Mouse (Mus musculus) kidney, embryonic 16.5 days (tissue): ENCODE results near the gene Igflr1. TPM values are rescaled to one million over a fixed set of nuclear protein-coding genes. Genes with fewer than 3 reads are reported as not detected.

Experiments
- ATAC-seq: fragments of 200-750 bp; cut with Nextera tagmentation; 2 replicates; pipeline ENCODE4 v1.8.0; 2017; ENCODE audit warnings: moderate TSS enrichment; ENCODE audit not compliant: low FRiP score, low TSS enrichment
- H3K27ac ChIP-seq: fragments of 300-500 bp; sonication (generic); 2 replicates; pipeline ENCODE4 v1.5.1; 2014; ENCODE audit warnings: low read length
- H3K27me3 ChIP-seq: fragments of 300-500 bp; sonication (generic); 2 replicates; pipeline ENCODE4 v1.6.1; 2014; ENCODE audit warnings: low read length, control low read depth, mixed read lengths; ENCODE audit not compliant: insufficient read depth
- H3K36me3 ChIP-seq: fragments of 300-500 bp; sonication (generic); 2 replicates; pipeline ENCODE4 v1.6.1; 2014; ENCODE audit warnings: low read length, control low read depth, mixed read lengths; ENCODE audit not compliant: insufficient read depth
- H3K4me1 ChIP-seq: fragments of 300-500 bp; sonication (generic); 2 replicates; pipeline ENCODE4 v1.6.1; 2014; ENCODE audit warnings: low read length, control low read depth, mixed read lengths; ENCODE audit not compliant: insufficient read depth
- H3K4me2 ChIP-seq: fragments of 300-500 bp; sonication (generic); replicated peaks from 2 replicates; pipeline ENCODE4 v1.6.1; 2014; ENCODE audit warnings: low read depth, low read length
- H3K4me3 ChIP-seq: fragments of 300-500 bp; sonication (generic); 2 replicates; pipeline ENCODE4 v1.5.1; 2014; ENCODE audit warnings: mild to moderate bottlenecking, low read length
- H3K9ac ChIP-seq: fragments of 300-500 bp; sonication (generic); replicated peaks from 2 replicates; pipeline ENCODE4 v1.6.1; 2014; ENCODE audit warnings: low read length
- H3K9me3 ChIP-seq: fragments of 300-500 bp; sonication (generic); 2 replicates; pipeline ENCODE4 v1.6.1; 2016; ENCODE audit warnings: low read length, control low read depth
- WGBS: fragments of 180-500 bp; shearing (Covaris S2); extraction: QIAGEN DNeasy Blood & Tissue Kit; methylation state at CpG from one replicate; pipeline ENCODE4 v1.1.7; 2014; 5-methylcytosine and 5-hydroxymethylcytosine counted together
- polyA plus RNA-seq: library from polyadenylated mRNA; unstranded; fragments of >200 nt; fragmentation: Nextera tagmentation; extraction: Ambion mirVana; gene quantifications from 2 replicates; pipeline ENCODE4 v1.2.1, GENCODE M21; 2015

Gene Igflr1
- polyA plus RNA-seq, 1 experiment from 2014 or later = 6.0 TPM

GRCm38 (mm10) chr7:30562526-30563116, 2.6 kb upstream of the Igflr1 start:
- Histone ChIP-seq H3K4me3 (peak overlapping the region; percentile 82), H3K27me3 (no peaks in the 10 kb centered on the region), H3K4me1 (peaks cover 19% of the 10 kb centered on the region), H3K27ac (peak overlapping the region; percentile 79), H3K9ac (peak overlapping the region; percentile 81), H3K36me3 (peaks cover 25% of the 10 kb centered on the region), H3K4me2 (peak overlapping the region; percentile 78), H3K9me3 (no peaks in the 10 kb centered on the region)
- 0 out of 2 replicates have a peak, but pooled peaks have one; percentile 4 for ATAC-seq
- WGBS = under 1% methylated on average over 27 of the region's 27 CpGs

- Histone ChIP-seq H3K27ac (peak within 1 kb of the TSS; percentile 99), H3K4me1 (peaks cover 13% of the 10 kb centered on the region), H3K4me2 (peak within 1 kb of the TSS; percentile 78), H3K9ac (peak within 1 kb of the TSS; percentile 89), H3K4me3 (peak within 1 kb of the TSS; percentile 82), H3K27me3 (no peaks in the 10 kb centered on the region), H3K9me3 (no peaks in the 10 kb centered on the region), H3K36me3 (peaks cover 29% of the 10 kb centered on the region)
- under 1% methylated on average over 44 of the region's 45 CpGs for WGBS
- peak; percentile 86 for ATAC-seq
Measured at GRCm38 (mm10) chr7:30563117-30563905, 1.9 kb upstream of the Igflr1 start, which contains the start of the genes U2af1l4, Gm49396 and Psenen. U2af1l4 (plus strand) TSS chr7:30563301. Gm49396 (plus strand) TSS chr7:30563344. Psenen (minus strand) TSS chr7:30563627.

GRCm38 (mm10) chr7:30563906-30564280, 1.3 kb upstream of the Igflr1 start:
- ATAC-seq = no peak
- Histone ChIP-seq H3K9ac (peak overlapping the region; percentile 89), H3K27me3 (no peaks in the 10 kb centered on the region), H3K36me3 (peaks cover 35% of the 10 kb centered on the region), H3K27ac (peak overlapping the region; percentile 99; the same call in 1 of the 2 replicates), H3K4me2 (peak overlapping the region; percentile 56), H3K4me3 (peak overlapping the region; percentile 82), H3K4me1 (peaks cover 7% of the 10 kb centered on the region), H3K9me3 (no peaks in the 10 kb centered on the region)
- 21% methylated on average over 6 of the region's 6 CpGs for WGBS

- 79% methylated on average over 9 of the region's 9 CpGs for WGBS
- H3K9me3 ChIP-seq = no peaks in the 10 kb centered on the region
- no peak overlapping the region for H3K4me2 ChIP-seq
- H3K27me3 ChIP-seq = no peaks in the 10 kb centered on the region
- peaks cover 56% of the 10 kb centered on the region for H3K36me3 ChIP-seq
- H3K4me1 ChIP-seq = peaks cover 7% of the 10 kb centered on the region
- no peak for ATAC-seq
- no peak overlapping the region for H3K9ac ChIP-seq
- H3K27ac ChIP-seq = 0 out of 2 replicates have a peak overlapping the region, but pooled peaks have one; percentile 26
- H3K4me3 ChIP-seq = no peak overlapping the region
Measured at GRCm38 (mm10) chr7:30566033-30566432, 806 bp downstream of the Igflr1 start.

- Histone ChIP-seq H3K9ac (no peak overlapping the region), H3K4me3 (no peak overlapping the region), H3K4me2 (no peak overlapping the region), H3K27me3 (no peaks in the 10 kb centered on the region), H3K36me3 (peaks cover 68% of the 10 kb centered on the region), H3K4me1 (peaks cover 7% of the 10 kb centered on the region), H3K27ac (no peak overlapping the region), H3K9me3 (no peaks in the 10 kb centered on the region)
- 89% methylated on average over 11 of the region's 11 CpGs for WGBS
- ATAC-seq = no peak
Measured at GRCm38 (mm10) chr7:30567555-30567954, 2.3 kb downstream of the Igflr1 start.

GRCm38 (mm10) chr7:30572389-30572788, 7.2 kb downstream of the Igflr1 start:
- Histone ChIP-seq H3K36me3 (peaks cover 93% of the 10 kb centered on the region), H3K4me1 (no peaks in the 10 kb centered on the region), H3K27me3 (no peaks in the 10 kb centered on the region), H3K9me3 (no peaks in the 10 kb centered on the region), H3K4me3 (no peak overlapping the region), H3K27ac (no peak overlapping the region), H3K4me2 (no peak overlapping the region), H3K9ac (no peak overlapping the region)
- 93% methylated on average over 5 of the region's 5 CpGs for WGBS
- no peak for ATAC-seq

- H3K9ac ChIP-seq = no peak overlapping the region
- ATAC-seq = no peak
- no peak overlapping the region for H3K4me3 ChIP-seq
- no peaks in the 10 kb centered on the region for H3K9me3 ChIP-seq
- H3K27ac ChIP-seq = no peak overlapping the region
- 61% methylated on average over 2 of the region's 2 CpGs for WGBS
- H3K36me3 ChIP-seq = peaks cover 96% of the 10 kb centered on the region
- H3K4me1 ChIP-seq = no peaks in the 10 kb centered on the region
- no peak overlapping the region for H3K4me2 ChIP-seq
- H3K27me3 ChIP-seq = no peaks in the 10 kb centered on the region
Measured at GRCm38 (mm10) chr7:30572969-30573368, 7.7 kb downstream of the Igflr1 start.

- Histone ChIP-seq H3K36me3 (peaks cover 97% of the 10 kb centered on the region), H3K4me3 (no peak overlapping the region), H3K27ac (no peak overlapping the region), H3K4me2 (no peak overlapping the region), H3K9me3 (no peaks in the 10 kb centered on the region), H3K27me3 (no peaks in the 10 kb centered on the region), H3K9ac (no peak overlapping the region), H3K4me1 (no peaks in the 10 kb centered on the region)
- WGBS = 89% methylated on average over 8 of the region's 8 CpGs
- no peak for ATAC-seq
Measured at GRCm38 (mm10) chr7:30579950-30580349, 14.7 kb downstream of the Igflr1 start.

- Histone ChIP-seq H3K4me2 (no peak overlapping the region), H3K4me3 (no peak overlapping the region), H3K27me3 (no peaks in the 10 kb centered on the region), H3K4me1 (peaks cover 3% of the 10 kb centered on the region; the same call in 1 of the 2 replicates), H3K9me3 (no peaks in the 10 kb centered on the region), H3K9ac (no peak overlapping the region), H3K36me3 (peaks cover 96% of the 10 kb centered on the region), H3K27ac (no peak overlapping the region)
- WGBS = 92% methylated on average over 16 of the region's 16 CpGs
- ATAC-seq = peak; percentile 41; the same call in 1 of the 2 replicates
Measured at GRCm38 (mm10) chr7:30581547-30581946, 16.3 kb downstream of the Igflr1 start.

- H3K9ac ChIP-seq = no peak overlapping the region
- WGBS = 86% methylated on average over 10 of the region's 10 CpGs
- no peaks in the 10 kb centered on the region for H3K9me3 ChIP-seq
- H3K27ac ChIP-seq = no peak overlapping the region
- H3K36me3 ChIP-seq = peaks cover 69% of the 10 kb centered on the region
- H3K27me3 ChIP-seq = no peaks in the 10 kb centered on the region
- peaks cover 14% of the 10 kb centered on the region for H3K4me1 ChIP-seq
- no peak for ATAC-seq
- H3K4me2 ChIP-seq = no peak overlapping the region
- no peak overlapping the region for H3K4me3 ChIP-seq
Measured at GRCm38 (mm10) chr7:30584339-30584738, 19.1 kb downstream of the Igflr1 start.
